Mouse (Mus musculus) gastrocnemius, postnatal 36 days (tissue): ENCODE measurements around the gene Ulk1. TPM values are rescaled to one million over a fixed set of nuclear protein-coding genes. Genes with fewer than 3 reads are reported as not detected.
"Not testable (repeated sequence)": the region's sequence is repeated elsewhere in the genome, so short reads cannot be mapped to it uniquely, and the experiment has no call there.

Source experiments
- DNase-seq, 2 experiments: peaks; one replicate each; pipeline ENCODE4 v3.0.0; 2022
- intact Hi-C: fragments of 180-260 bp; cut with DNase I; formaldehyde crosslinking; loops from one replicate; pipeline ENCODE4 v1.15.1; 2025
- long read RNA-seq, 2 experiments: library from polyadenylated mRNA; stranded (forward); transcript quantifications; one replicate each; pipeline ENCODE4 v2.0.0; 2021
- total RNA-seq, 2 experiments: library from RNA; stranded (reverse); gene quantifications; 2 replicates each; pipeline ENCODE4 v1.2.3; 2021

The Ulk1 gene
- total RNA-seq = 10 to 100 TPM; 46.3 to 49.4 TPM
- long read RNA-seq, experiment 1, full-length matches to known transcripts = 1 of 24 reads
- long read RNA-seq, experiment 1, partial matches to known transcripts = 13 of 24 reads
- long read RNA-seq, experiment 1, other reads (novel, unspliced or antisense) = 10 of 24 reads
- long read RNA-seq, experiment 2, full-length matches to known transcripts = 2 of 42 reads
- long read RNA-seq, experiment 2, partial matches to known transcripts = 9 of 42 reads
- long read RNA-seq, experiment 2, other reads (novel, unspliced or antisense) = 31 of 42 reads

GRCm38 (mm10) chr5:110809667-110810325 is at the start of gene Ulk1:
Ulk1 (minus strand) TSS chr5:110810097.
- peak; percentile 99 to 100 for DNase-seq
- intact Hi-C loops = loop anchor here (5.0 kb wide), 1 partner anchor 37 kb away; the partner anchor contains the start of gene Ep400

- intact Hi-C loops = no loop called here
- DNase-seq = peak; percentile 29 to 53
These were observed 49.2 kb upstream of the Ulk1 start for GRCm38 (mm10) chr5:110859013-110859650.

- DNase-seq = no peak
- intact Hi-C loops = no loop called here
These were observed 47.2 kb upstream of the Ulk1 start for GRCm38 (mm10) chr5:110857091-110857490.

GRCm38 (mm10) chr5:110852990-110853389 is 43.1 kb upstream of the Ulk1 start:
- intact Hi-C loops = no loop called here
- no peak for DNase-seq

- no peak for DNase-seq
- intact Hi-C loops = loop anchor here (5.0 kb wide), 1 partner anchor 76 kb away; no protein-coding TSS in a partner anchor
These were observed 31.4 kb upstream of the Ulk1 start for GRCm38 (mm10) chr5:110841046-110841862.

GRCm38 (mm10) chr5:110840465-110840864 is 30.6 kb upstream of the Ulk1 start:
- intact Hi-C loops = loop anchor here (5.0 kb wide), 1 partner anchor 77 kb away; no protein-coding TSS in a partner anchor
- peak in 1 of 2 experiments; percentile 21 for DNase-seq

- intact Hi-C loops = loop anchor here (5.0 kb wide), 3 partner anchors 53 to 417 kb away; no protein-coding TSS in a partner anchor
These were observed 29.9 kb upstream of the Ulk1 start, which contains the start of the genes Hscb and Chek2 for GRCm38 (mm10) chr5:110839678-110840365. Hscb (minus strand) TSS chr5:110839777. Chek2 (plus strand) TSS chr5:110839979.

GRCm38 (mm10) chr5:110839038-110839677 is 29.3 kb upstream of the Ulk1 start:
- no peak for DNase-seq
- intact Hi-C loops = loop anchor here (5.0 kb wide), 2 partner anchors 52 to 418 kb away; no protein-coding TSS in a partner anchor

More at GRCm38 (mm10) chr5:110839678-110840365, 29.9 kb upstream of the Ulk1 start, which contains the start of the genes Hscb and Chek2:
- peak; percentile 96 to 97 for DNase-seq

GRCm38 (mm10) chr5:110838016-110838415 is 28.1 kb upstream of the Ulk1 start:
- not testable (repeated sequence) for DNase-seq
- intact Hi-C loops = loop anchor here (5.0 kb wide), 2 partner anchors 51 to 419 kb away; no protein-coding TSS in a partner anchor

- intact Hi-C loops = loop anchor here (5.0 kb wide), 2 partner anchors 49 to 421 kb away; no protein-coding TSS in a partner anchor
These were observed 26.1 kb upstream of the Ulk1 start for GRCm38 (mm10) chr5:110835959-110836358.

GRCm38 (mm10) chr5:110831036-110831720 is 21.3 kb upstream of the Ulk1 start:
- intact Hi-C loops = no loop called here
- DNase-seq = no peak

More at GRCm38 (mm10) chr5:110835959-110836358, 26.1 kb upstream of the Ulk1 start:
- DNase-seq = peak in 1 of 2 experiments; percentile 35

GRCm38 (mm10) chr5:110827576-110827975 is 17.7 kb upstream of the Ulk1 start:
- intact Hi-C loops = no loop called here
- DNase-seq = no peak

GRCm38 (mm10) chr5:110826781-110827495 is 17.0 kb upstream of the Ulk1 start:
- intact Hi-C loops = no loop called here
- DNase-seq = no peak

GRCm38 (mm10) chr5:110824421-110824820 is 14.5 kb upstream of the Ulk1 start:
- no peak for DNase-seq
- intact Hi-C loops = no loop called here

- peak in 1 of 2 experiments; percentile 49 for DNase-seq
- intact Hi-C loops = loop anchor here (5.0 kb wide), 1 partner anchor 37 kb away; the partner anchor contains the start of gene Ep400
These were observed 853 bp downstream of the Ulk1 start for GRCm38 (mm10) chr5:110808821-110809666.

- peak; percentile 83 to 87 for DNase-seq
- intact Hi-C loops = loop anchor here (5.0 kb wide), 1 partner anchor 36 kb away; the partner anchor contains the start of gene Ep400
These were observed 1.8 kb downstream of the Ulk1 start for GRCm38 (mm10) chr5:110808061-110808631.
